Mouse (Mus musculus): Measurements from ENCODE around the gene Olfr1371. TPM values are rescaled to one million over a fixed set of nuclear protein-coding genes. Genes with fewer than 3 reads are reported as not detected.
A peak's percentile ranks its signal among the peaks of the same experiment; 100 is the strongest.

Gene Olfr1371
- polyA plus RNA-seq, 1 experiment from 2014 or later, result not detected

DNA sequence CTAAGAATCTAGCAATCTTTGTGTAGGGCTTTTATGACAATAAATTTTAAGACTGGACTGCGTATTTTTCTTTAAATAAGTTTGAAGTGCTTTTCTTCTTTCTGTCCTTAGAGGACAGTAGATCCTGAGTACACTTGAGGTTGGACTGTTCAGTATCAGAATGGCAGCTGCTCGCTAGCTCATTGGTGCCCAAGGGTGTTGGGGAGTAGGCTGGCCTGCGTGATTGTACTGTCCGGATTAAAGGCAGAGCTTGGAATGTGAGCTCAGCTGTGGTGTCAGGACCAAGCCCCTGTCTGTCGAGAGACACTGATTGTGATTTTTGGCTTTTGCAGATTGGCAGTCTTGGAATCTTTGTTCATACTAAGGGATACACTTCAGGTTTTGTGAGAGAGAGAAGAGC lies 38.0 kb upstream of the Olfr1371 start:
- Histone ChIP-seq H3K4me3 (ENCODE audit: low read depth, low read length) (no peak overlapping the region), H3K9ac (ENCODE audit: low read length) (no peak overlapping the region), H3K27me3 (ENCODE audit: control insufficient read depth, insufficient read depth, low read length) (no peaks in the 10 kb centered on the region), H3K9me3 (ENCODE audit: control insufficient read depth, low read length) (no peaks in the 10 kb centered on the region), H3K36me3 (ENCODE audit: control insufficient read depth, insufficient read depth, low read length) (no peaks in the 10 kb centered on the region; the same call in 1 of the 2 replicates), H3K27ac (ENCODE audit: low read depth, low read length) (no peak overlapping the region), H3K4me1 (ENCODE audit: control insufficient read depth, insufficient read depth, low read length) (no peaks in the 10 kb centered on the region), H3K4me2 (ENCODE audit: low read depth) (no peak overlapping the region)
- DNase-seq (ENCODE audit: low spot score) (no peak), ATAC-seq (ENCODE audit: insufficient read depth, low FRiP score, low TSS enrichment) (no peak)
- 88% methylated on average over 5 of the region's 5 CpGs for WGBS

DNA sequence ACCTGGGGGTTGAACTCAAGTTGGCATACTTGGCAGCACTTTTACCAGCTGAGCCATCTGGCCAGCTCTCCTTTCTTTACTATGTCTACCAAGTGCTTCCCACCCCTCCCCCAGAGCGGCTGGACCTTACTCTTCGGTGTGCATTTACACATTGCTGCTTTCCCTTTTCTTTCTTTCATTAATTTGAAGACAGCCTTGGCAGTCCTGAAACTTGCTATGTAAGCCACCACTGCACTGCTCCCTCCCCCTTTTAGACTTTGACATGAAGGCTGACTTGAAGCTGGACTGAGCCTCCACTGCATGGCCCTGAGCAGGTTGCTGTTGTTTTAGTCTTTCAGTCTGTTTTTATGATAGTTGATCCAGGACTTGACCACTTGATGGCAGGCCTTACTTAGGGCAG lies 35.7 kb upstream of the Olfr1371 start:
- Histone ChIP-seq H3K9ac (ENCODE audit: low read length) (no peak overlapping the region), H3K9me3 (ENCODE audit: control insufficient read depth, low read length) (no peaks in the 10 kb centered on the region), H3K27me3 (ENCODE audit: control insufficient read depth, insufficient read depth, low read length) (no peaks in the 10 kb centered on the region), H3K36me3 (ENCODE audit: control insufficient read depth, insufficient read depth, low read length) (no peaks in the 10 kb centered on the region; the same call in 1 of the 2 replicates), H3K27ac (ENCODE audit: low read depth, low read length) (no peak overlapping the region), H3K4me1 (ENCODE audit: control insufficient read depth, insufficient read depth, low read length) (no peaks in the 10 kb centered on the region), H3K4me3 (ENCODE audit: low read depth, low read length) (no peak overlapping the region), H3K4me2 (ENCODE audit: low read depth) (no peak overlapping the region)
- DNase-seq (ENCODE audit: low spot score) (no peak), ATAC-seq (ENCODE audit: insufficient read depth, low FRiP score, low TSS enrichment) (no peak)
- 93% methylated on average over 2 of the region's 2 CpGs for WGBS

DNA sequence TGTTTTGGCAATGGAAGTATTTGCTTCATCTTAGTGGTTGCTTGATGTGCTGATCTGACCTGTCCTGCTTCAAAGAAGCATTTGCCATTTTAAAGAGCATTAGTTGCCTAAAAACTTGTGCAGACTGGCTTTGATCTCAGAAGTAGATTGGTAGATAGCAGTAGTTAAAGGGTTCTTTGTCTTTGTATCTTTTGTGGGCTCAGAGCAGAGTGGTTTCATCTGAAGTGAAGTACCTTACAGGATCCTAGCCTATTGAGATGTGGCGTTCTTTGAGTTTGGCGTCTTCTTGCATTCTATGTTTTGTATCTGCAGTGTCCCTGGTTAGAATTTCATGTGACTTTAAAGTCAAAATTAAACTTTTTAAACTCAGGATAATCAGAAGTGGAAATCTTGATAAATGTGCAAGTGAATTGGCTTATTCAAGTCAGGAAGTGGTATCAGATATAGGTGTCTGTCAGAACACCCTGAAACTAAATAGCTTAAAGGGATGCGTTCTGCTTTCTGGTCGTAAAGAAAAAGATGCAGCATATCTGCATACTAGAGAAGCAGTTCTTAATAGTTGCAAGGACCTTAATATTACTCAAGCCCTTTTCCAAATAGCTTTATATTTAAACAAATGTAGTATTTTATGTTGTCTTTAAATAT lies 27.2 kb upstream of the Olfr1371 start:
- H3K4me3 ChIP-seq (ENCODE audit: low read depth, low read length), result no peak overlapping the region
- no peaks in the 10 kb centered on the region for H3K4me1 ChIP-seq (ENCODE audit: control insufficient read depth, insufficient read depth, low read length)
- no peaks in the 10 kb centered on the region for H3K9me3 ChIP-seq (ENCODE audit: control insufficient read depth, low read length)
- H3K36me3 ChIP-seq (ENCODE audit: control insufficient read depth, insufficient read depth, low read length), result no peaks in the 10 kb centered on the region; the same call in 1 of the 2 replicates
- H3K27ac ChIP-seq (ENCODE audit: low read depth, low read length), result no peak overlapping the region
- ATAC-seq (ENCODE audit: insufficient read depth, low FRiP score, low TSS enrichment), result no peak
- H3K27me3 ChIP-seq (ENCODE audit: control insufficient read depth, insufficient read depth, low read length), result no peaks in the 10 kb centered on the region
- no peak for DNase-seq (ENCODE audit: low spot score)
- WGBS, result 92% methylated on average over 4 of the region's 4 CpGs
- H3K4me2 ChIP-seq (ENCODE audit: low read depth), result no peak overlapping the region
- H3K9ac ChIP-seq (ENCODE audit: low read length), result no peak overlapping the region

DNA sequence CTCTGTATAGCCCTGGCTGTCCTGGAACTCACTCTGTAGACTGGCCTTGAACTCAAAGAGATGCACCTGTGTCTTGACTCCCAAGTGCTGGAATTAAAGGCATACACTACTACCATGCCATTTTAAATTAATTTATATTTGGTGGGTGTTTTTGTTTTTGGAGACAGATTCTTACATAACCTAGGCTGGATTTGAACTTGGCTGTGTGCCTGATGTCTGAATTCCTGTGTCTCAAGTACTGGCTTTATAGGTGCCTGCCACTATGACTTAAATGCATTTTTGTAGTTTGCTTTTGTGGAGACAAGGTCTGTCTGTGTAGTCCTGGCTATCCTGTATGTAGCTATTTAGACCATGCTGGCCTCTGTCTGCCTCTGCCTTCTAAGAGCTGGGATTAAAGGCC lies 20.7 kb upstream of the Olfr1371 start:
- H3K4me2 ChIP-seq (ENCODE audit: low read depth), result no peak overlapping the region
- H3K4me3 ChIP-seq (ENCODE audit: low read depth, low read length), result no peak overlapping the region
- H3K36me3 ChIP-seq (ENCODE audit: control insufficient read depth, insufficient read depth, low read length), result no peaks in the 10 kb centered on the region; the same call in 1 of the 2 replicates
- no peaks in the 10 kb centered on the region for H3K9me3 ChIP-seq (ENCODE audit: control insufficient read depth, low read length)
- peaks cover 6% of the 10 kb centered on the region; the same call in 1 of the 2 replicates for H3K4me1 ChIP-seq (ENCODE audit: control insufficient read depth, insufficient read depth, low read length)
- H3K27ac ChIP-seq (ENCODE audit: low read depth, low read length), result no peak overlapping the region
- no peaks in the 10 kb centered on the region for H3K27me3 ChIP-seq (ENCODE audit: control insufficient read depth, insufficient read depth, low read length)
- ATAC-seq (ENCODE audit: insufficient read depth, low FRiP score, low TSS enrichment), result no peak
- H3K9ac ChIP-seq (ENCODE audit: low read length), result no peak overlapping the region
- DNase-seq (ENCODE audit: low spot score), result no peak

DNA sequence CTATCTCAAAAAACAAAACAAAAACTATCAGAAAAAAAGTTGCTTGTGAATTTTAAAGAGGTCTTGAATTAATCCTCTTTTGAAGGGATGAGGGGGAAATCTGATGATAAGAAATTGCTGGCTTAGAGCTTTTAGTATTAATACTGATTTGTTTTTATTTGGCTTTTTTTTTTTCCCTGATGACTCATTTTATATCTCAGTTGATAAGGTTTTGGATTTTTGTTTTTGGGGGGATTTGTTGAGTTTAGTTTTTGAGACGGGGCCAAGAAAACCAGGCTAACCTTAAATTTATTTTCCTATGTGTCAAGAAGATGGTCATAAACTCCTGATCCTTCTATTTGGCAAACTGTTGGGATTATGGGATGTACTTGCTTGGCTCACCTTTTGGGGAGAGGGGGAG lies 20.1 kb upstream of the Olfr1371 start:
- Histone ChIP-seq H3K27me3 (ENCODE audit: control insufficient read depth, insufficient read depth, low read length) (no peaks in the 10 kb centered on the region), H3K4me1 (ENCODE audit: control insufficient read depth, insufficient read depth, low read length) (peaks cover 6% of the 10 kb centered on the region; the same call in 1 of the 2 replicates), H3K9ac (ENCODE audit: low read length) (no peak overlapping the region), H3K27ac (ENCODE audit: low read depth, low read length) (no peak overlapping the region), H3K4me2 (ENCODE audit: low read depth) (peak overlapping the region; percentile 68; the same call in 1 of the 2 replicates), H3K4me3 (ENCODE audit: low read depth, low read length) (no peak overlapping the region), H3K9me3 (ENCODE audit: control insufficient read depth, low read length) (no peaks in the 10 kb centered on the region), H3K36me3 (ENCODE audit: control insufficient read depth, insufficient read depth, low read length) (no peaks in the 10 kb centered on the region; the same call in 1 of the 2 replicates)
- 91% methylated on average over 1 of the region's 1 CpGs for WGBS
- ATAC-seq (ENCODE audit: insufficient read depth, low FRiP score, low TSS enrichment) (no peak), DNase-seq (ENCODE audit: low spot score) (no peak)

DNA sequence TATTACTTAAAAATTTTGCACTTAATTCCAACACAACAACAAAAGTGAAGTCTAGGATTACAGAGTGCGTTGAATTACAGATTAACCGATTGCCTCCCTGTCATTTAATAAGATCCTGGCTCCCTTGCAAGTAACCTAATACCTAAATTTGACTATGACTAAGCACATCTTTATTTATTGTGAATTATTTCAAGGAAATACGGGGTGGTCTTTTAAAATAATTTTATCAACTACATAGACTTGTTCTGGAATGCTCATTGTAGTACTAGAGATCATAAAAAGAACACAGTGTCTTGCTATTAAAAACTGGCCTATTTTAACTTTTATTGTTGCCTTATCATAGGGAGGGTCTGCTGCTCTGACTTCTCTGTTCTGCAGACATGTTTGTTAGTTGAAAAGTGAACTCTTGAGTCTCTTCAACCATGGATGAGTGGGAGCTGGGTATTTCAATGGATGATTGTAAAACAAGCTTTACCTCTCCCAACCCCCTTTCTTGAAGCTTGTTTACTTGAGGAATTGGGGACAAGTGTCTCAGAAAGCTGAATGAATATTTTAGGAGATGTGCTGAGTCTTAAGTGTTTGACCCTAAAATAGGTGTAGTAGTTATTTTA lies 19.4 kb upstream of the Olfr1371 start:
- Histone ChIP-seq H3K4me2 (ENCODE audit: low read depth) (peak overlapping the region; percentile 68), H3K9me3 (ENCODE audit: control insufficient read depth, low read length) (no peaks in the 10 kb centered on the region), H3K36me3 (ENCODE audit: control insufficient read depth, insufficient read depth, low read length) (no peaks in the 10 kb centered on the region; the same call in 1 of the 2 replicates), H3K4me1 (ENCODE audit: control insufficient read depth, insufficient read depth, low read length) (peaks cover 6% of the 10 kb centered on the region; the same call in 1 of the 2 replicates), H3K27ac (ENCODE audit: low read depth, low read length) (no peak overlapping the region), H3K4me3 (ENCODE audit: low read depth, low read length) (peak overlapping the region; percentile 99), H3K27me3 (ENCODE audit: control insufficient read depth, insufficient read depth, low read length) (no peaks in the 10 kb centered on the region), H3K9ac (ENCODE audit: low read length) (peak overlapping the region; percentile 98; the same call in 1 of the 2 replicates)
- DNase-seq (ENCODE audit: low spot score) (no peak), ATAC-seq (ENCODE audit: insufficient read depth, low FRiP score, low TSS enrichment) (no peak)
- 48% methylated on average over 3 of the region's 3 CpGs for WGBS

DNA sequence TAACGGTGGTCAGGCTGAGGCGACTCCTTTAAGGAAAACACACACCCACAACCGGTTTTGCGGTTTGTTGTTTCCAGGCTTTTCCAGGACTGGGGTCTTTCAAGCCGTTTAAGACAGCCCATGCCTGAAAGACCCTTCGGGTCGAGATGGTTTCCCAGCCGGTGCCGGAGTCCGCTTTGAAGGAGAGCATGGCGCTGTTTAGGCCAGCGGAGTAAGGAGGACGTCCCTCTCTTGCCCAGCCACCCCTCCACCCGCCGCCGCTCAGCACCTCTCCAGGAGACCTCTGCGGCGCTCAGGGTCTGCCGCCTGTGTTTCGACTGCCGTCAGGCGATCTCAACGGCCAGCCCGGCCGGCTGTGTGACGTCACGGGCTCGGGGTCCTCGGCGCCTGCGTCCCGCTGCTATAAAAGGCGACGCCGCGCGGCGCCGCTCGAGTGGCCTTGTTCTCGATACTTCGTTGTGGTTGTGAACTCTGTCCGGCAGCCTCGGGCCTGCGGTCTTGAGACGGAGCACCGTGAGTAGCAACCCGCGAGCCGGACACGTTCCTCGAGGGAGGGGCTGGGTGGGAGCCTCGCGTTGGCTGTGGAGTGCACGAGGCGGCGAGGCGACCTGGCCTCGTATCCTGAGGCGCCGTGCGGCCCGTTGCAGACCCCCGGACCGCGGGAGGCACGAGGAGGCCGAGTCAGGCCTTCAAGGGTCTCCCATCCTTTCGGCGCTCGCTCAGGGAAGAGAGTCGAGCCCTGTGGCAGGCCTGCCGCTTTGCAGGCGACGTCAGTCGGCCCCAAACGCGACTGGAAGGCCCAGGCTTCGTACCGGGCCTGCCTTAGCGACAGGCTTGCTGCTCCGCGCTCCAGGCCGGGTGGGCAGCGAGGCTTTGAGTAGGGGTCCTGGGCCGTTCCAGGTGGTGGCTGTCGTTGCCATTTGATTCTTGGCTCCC lies 18.1 kb upstream of the Olfr1371 start, which contains the start of gene Skp1a:
Gene Skp1a, plus strand, starts transcription at position 390 of the 936 bp plus-strand sequence.
- Histone ChIP-seq H3K9ac (ENCODE audit: low read length) (peak within 1 kb of the TSS; percentile 98), H3K9me3 (ENCODE audit: control insufficient read depth, low read length) (no peaks in the 10 kb centered on the region), H3K4me3 (ENCODE audit: low read depth, low read length) (peak within 1 kb of the TSS; percentile 99), H3K27ac (ENCODE audit: low read depth, low read length) (peak within 1 kb of the TSS; percentile 98), H3K4me2 (ENCODE audit: low read depth) (peak within 1 kb of the TSS; percentile 68), H3K27me3 (ENCODE audit: control insufficient read depth, insufficient read depth, low read length) (no peaks in the 10 kb centered on the region), H3K36me3 (ENCODE audit: control insufficient read depth, insufficient read depth, low read length) (no peaks in the 10 kb centered on the region), H3K4me1 (ENCODE audit: control insufficient read depth, insufficient read depth, low read length) (peaks cover 6% of the 10 kb centered on the region; the same call in 1 of the 2 replicates)
- under 1% methylated on average over 80 of the region's 87 CpGs for WGBS
- DNase-seq (ENCODE audit: low spot score) (peak; percentile 91), ATAC-seq (ENCODE audit: insufficient read depth, low FRiP score, low TSS enrichment) (peak; percentile 93)

DNA sequence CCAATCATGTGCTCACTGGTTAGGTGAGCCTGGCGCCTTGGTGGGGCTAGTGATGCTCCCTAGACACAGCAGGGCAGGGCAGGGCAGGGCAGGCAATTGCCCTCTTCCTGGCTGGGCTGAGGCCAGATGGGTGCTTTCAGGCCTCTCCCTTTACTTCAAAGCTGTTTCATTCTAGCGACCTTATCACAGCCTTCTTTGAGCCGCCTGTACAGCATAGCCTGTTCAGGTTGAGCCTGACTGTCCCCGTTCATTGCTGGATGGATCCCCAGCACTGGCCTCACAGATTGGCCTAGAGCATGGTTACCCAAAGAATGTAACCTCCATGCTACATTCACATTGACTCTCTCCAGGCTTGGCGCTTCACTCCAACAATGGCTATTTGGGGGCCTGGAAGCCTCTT lies 16.9 kb upstream of the Olfr1371 start:
- WGBS, result 50% methylated on average over 5 of the region's 5 CpGs
- peaks cover 6% of the 10 kb centered on the region; the same call in 1 of the 2 replicates for H3K4me1 ChIP-seq (ENCODE audit: control insufficient read depth, insufficient read depth, low read length)
- no peak for ATAC-seq (ENCODE audit: insufficient read depth, low FRiP score, low TSS enrichment)
- no peaks in the 10 kb centered on the region for H3K9me3 ChIP-seq (ENCODE audit: control insufficient read depth, low read length)
- no peaks in the 10 kb centered on the region for H3K36me3 ChIP-seq (ENCODE audit: control insufficient read depth, insufficient read depth, low read length)
- H3K4me3 ChIP-seq (ENCODE audit: low read depth, low read length), result peak overlapping the region; percentile 99; the same call in 1 of the 2 replicates
- no peaks in the 10 kb centered on the region for H3K27me3 ChIP-seq (ENCODE audit: control insufficient read depth, insufficient read depth, low read length)
- peak overlapping the region; percentile 68 for H3K4me2 ChIP-seq (ENCODE audit: low read depth)
- DNase-seq (ENCODE audit: low spot score), result no peak
- peak overlapping the region; percentile 41; the same call in 1 of the 2 replicates for H3K9ac ChIP-seq (ENCODE audit: low read length)
- H3K27ac ChIP-seq (ENCODE audit: low read depth, low read length), result no peak overlapping the region

Measured in neural tube, embryonic 11.5 days (tissue).